Mouse (Mus musculus): ENCODE measurements around the gene Ano9.

Gene Ano9

GRCm38 (mm10) chr7:141062525-141062924 is 55.1 kb downstream of the Ano9 start:
- DNase-seq (ENCODE audit: low spot score), result no peak

- DNase-seq (ENCODE audit: low spot score), result no peak
Measured at GRCm38 (mm10) chr7:141061269-141061692, 56.3 kb downstream of the Ano9 start.

- peak; percentile 55 for DNase-seq (ENCODE audit: low spot score)
Measured at GRCm38 (mm10) chr7:141060426-141061242, 57.0 kb downstream of the Ano9 start, which contains the start of gene B4galnt4. Gene B4galnt4, plus strand, starts transcription at chr7:141061104.

GRCm38 (mm10) chr7:141059929-141060328 is 57.7 kb downstream of the Ano9 start:
- DNase-seq (ENCODE audit: low spot score), result no peak

- no peak for DNase-seq (ENCODE audit: low spot score)
Measured at GRCm38 (mm10) chr7:141058601-141059341, 58.8 kb downstream of the Ano9 start.

GRCm38 (mm10) chr7:141057541-141057940 is 60.1 kb downstream of the Ano9 start:
- DNase-seq (ENCODE audit: low spot score), result no peak

GRCm38 (mm10) chr7:141056976-141057375 is 60.6 kb downstream of the Ano9 start:
- DNase-seq (ENCODE audit: low spot score), result no peak

GRCm38 (mm10) chr7:141055785-141056184 is 61.8 kb downstream of the Ano9 start:
- no peak for DNase-seq (ENCODE audit: low spot score)

- no peak for DNase-seq (ENCODE audit: low spot score)
Measured at GRCm38 (mm10) chr7:141052421-141052820, 65.2 kb downstream of the Ano9 start.

GRCm38 (mm10) chr7:141052016-141052415 is 65.6 kb downstream of the Ano9 start:
- no peak for DNase-seq (ENCODE audit: low spot score)
